Mouse (Mus musculus): ENCODE results near the gene Coro1c. TPM values are rescaled to one million over a fixed set of nuclear protein-coding genes. Genes with fewer than 3 reads are reported as not detected.

Gene Coro1c
- polyA plus RNA-seq, 1 experiment from 2014 or later = 173 TPM

- peak overlapping the region; percentile 76 for H3K27ac ChIP-seq
Measured at GRCm38 (mm10) chr5:113919060-113919459, 10.5 kb upstream of the Coro1c start.

GRCm38 (mm10) chr5:113918654-113919053 is 10.1 kb upstream of the Coro1c start:
- H3K36me3 ChIP-seq = no peaks in the 10 kb centered on the region
- H3K9me3 ChIP-seq = no peaks in the 10 kb centered on the region
- peaks cover 26% of the 10 kb centered on the region; the same call in 1 of the 2 replicates for H3K4me1 ChIP-seq (replicated peaks)
- no peaks in the 10 kb centered on the region for H3K27me3 ChIP-seq (replicated peaks)
- 0 out of 2 replicates have a peak overlapping the region, but pooled peaks have one; percentile 4 for H3K4me3 ChIP-seq (replicated peaks)
- H3K4me2 ChIP-seq (replicated peaks) = peak overlapping the region; percentile 26; the same call in 1 of the 2 replicates
- peak; percentile 92 for ATAC-seq
- H3K27ac ChIP-seq = peak overlapping the region; percentile 76
- WGBS = 18% methylated on average over 9 of the region's 9 CpGs
- no peak overlapping the region for H3K9ac ChIP-seq

More at GRCm38 (mm10) chr5:113919060-113919459, 10.5 kb upstream of the Coro1c start:
- peak; percentile 62 for ATAC-seq
- Histone ChIP-seq H3K4me3 (replicated peaks) (no peak overlapping the region), H3K9ac (no peak overlapping the region), H3K4me2 (replicated peaks) (peak overlapping the region; percentile 26; the same call in 1 of the 2 replicates), H3K27me3 (replicated peaks) (no peaks in the 10 kb centered on the region), H3K9me3 (no peaks in the 10 kb centered on the region), H3K36me3 (no peaks in the 10 kb centered on the region), H3K4me1 (replicated peaks) (peaks cover 26% of the 10 kb centered on the region; the same call in 1 of the 2 replicates)
- 33% methylated on average over 7 of the region's 7 CpGs for WGBS

- Histone ChIP-seq H3K4me3 (replicated peaks) (no peak overlapping the region), H3K36me3 (no peaks in the 10 kb centered on the region), H3K27me3 (replicated peaks) (no peaks in the 10 kb centered on the region), H3K27ac (peak overlapping the region; percentile 84), H3K4me2 (replicated peaks) (peak overlapping the region; percentile 44), H3K4me1 (replicated peaks) (peaks cover 20% of the 10 kb centered on the region), H3K9me3 (no peaks in the 10 kb centered on the region), H3K9ac (no peak overlapping the region)
- no peak for ATAC-seq
- WGBS = 54% methylated on average over 6 of the region's 6 CpGs
Measured at GRCm38 (mm10) chr5:113910705-113911104, 2.1 kb upstream of the Coro1c start.

- Histone ChIP-seq H3K36me3 (no peaks in the 10 kb centered on the region), H3K27ac (peak overlapping the region; percentile 84), H3K4me3 (replicated peaks) (no peak overlapping the region), H3K9me3 (no peaks in the 10 kb centered on the region), H3K9ac (no peak overlapping the region), H3K4me1 (replicated peaks) (peaks cover 26% of the 10 kb centered on the region), H3K4me2 (replicated peaks) (peak overlapping the region; percentile 44), H3K27me3 (replicated peaks) (no peaks in the 10 kb centered on the region)
- WGBS = 20% methylated on average over 10 of the region's 10 CpGs
- 0 out of 2 replicates have a peak, but pooled peaks have one; percentile 5 for ATAC-seq
Measured at GRCm38 (mm10) chr5:113910065-113910701, 1.6 kb upstream of the Coro1c start.

- Histone ChIP-seq H3K27ac (peak overlapping the region; percentile 99), H3K27me3 (replicated peaks) (no peaks in the 10 kb centered on the region), H3K9me3 (no peaks in the 10 kb centered on the region), H3K4me2 (replicated peaks) (peak overlapping the region; percentile 71), H3K4me1 (replicated peaks) (peaks cover 33% of the 10 kb centered on the region), H3K4me3 (replicated peaks) (peak overlapping the region; percentile 90), H3K9ac (peak overlapping the region; percentile 90), H3K36me3 (no peaks in the 10 kb centered on the region)
- under 1% methylated on average over 54 of the region's 69 CpGs for WGBS
- ATAC-seq = peak; percentile 60
Measured at GRCm38 (mm10) chr5:113907786-113908567, 581 bp downstream of the Coro1c start.

- H3K4me1 ChIP-seq (replicated peaks) = peaks cover 41% of the 10 kb centered on the region
- peak overlapping the region; percentile 90 for H3K9ac ChIP-seq
- no peaks in the 10 kb centered on the region for H3K9me3 ChIP-seq
- peak overlapping the region; percentile 99 for H3K27ac ChIP-seq
- H3K27me3 ChIP-seq (replicated peaks) = no peaks in the 10 kb centered on the region
- ATAC-seq = no peak
- WGBS = 5% methylated on average over 17 of the region's 17 CpGs
- H3K36me3 ChIP-seq = no peaks in the 10 kb centered on the region
- H3K4me2 ChIP-seq (replicated peaks) = peak overlapping the region; percentile 71
- peak overlapping the region; percentile 90 for H3K4me3 ChIP-seq (replicated peaks)
Measured at GRCm38 (mm10) chr5:113906958-113907735, 1.4 kb downstream of the Coro1c start.

GRCm38 (mm10) chr5:113904987-113905386 is 3.6 kb downstream of the Coro1c start:
- Histone ChIP-seq H3K27ac (no peak overlapping the region), H3K4me3 (replicated peaks) (no peak overlapping the region), H3K9ac (no peak overlapping the region), H3K9me3 (no peaks in the 10 kb centered on the region), H3K36me3 (no peaks in the 10 kb centered on the region), H3K4me2 (replicated peaks) (peak overlapping the region; percentile 71; the same call in 1 of the 2 replicates), H3K27me3 (replicated peaks) (no peaks in the 10 kb centered on the region), H3K4me1 (replicated peaks) (peaks cover 52% of the 10 kb centered on the region)
- 26% methylated on average over 4 of the region's 4 CpGs for WGBS
- no peak for ATAC-seq

- H3K9me3 ChIP-seq = no peaks in the 10 kb centered on the region
- H3K9ac ChIP-seq = no peak overlapping the region
- no peak overlapping the region for H3K4me3 ChIP-seq (replicated peaks)
- H3K27me3 ChIP-seq (replicated peaks) = no peaks in the 10 kb centered on the region
- no peak overlapping the region for H3K4me2 ChIP-seq (replicated peaks)
- no peak for ATAC-seq
- no peak overlapping the region for H3K27ac ChIP-seq
- H3K4me1 ChIP-seq (replicated peaks) = peaks cover 57% of the 10 kb centered on the region
- WGBS = 72% methylated on average over 5 of the region's 5 CpGs
- no peaks in the 10 kb centered on the region for H3K36me3 ChIP-seq
Measured at GRCm38 (mm10) chr5:113902983-113903382, 5.6 kb downstream of the Coro1c start.

GRCm38 (mm10) chr5:113902017-113902416 is 6.5 kb downstream of the Coro1c start:
- H3K4me2 ChIP-seq (replicated peaks) = no peak overlapping the region
- H3K27me3 ChIP-seq (replicated peaks) = no peaks in the 10 kb centered on the region
- no peaks in the 10 kb centered on the region for H3K36me3 ChIP-seq
- H3K9ac ChIP-seq = no peak overlapping the region
- peak overlapping the region; percentile 28; the same call in 1 of the 2 replicates for H3K27ac ChIP-seq
- ATAC-seq = peak; percentile 44; the same call in 1 of the 2 replicates
- no peaks in the 10 kb centered on the region for H3K9me3 ChIP-seq
- 50% methylated on average over 6 of the region's 6 CpGs for WGBS
- no peak overlapping the region for H3K4me3 ChIP-seq (replicated peaks)
- peaks cover 56% of the 10 kb centered on the region for H3K4me1 ChIP-seq (replicated peaks)

- Histone ChIP-seq H3K36me3 (no peaks in the 10 kb centered on the region), H3K4me3 (replicated peaks) (no peak overlapping the region), H3K27me3 (replicated peaks) (no peaks in the 10 kb centered on the region), H3K4me1 (replicated peaks) (peaks cover 52% of the 10 kb centered on the region), H3K27ac (peak overlapping the region; percentile 55), H3K9me3 (no peaks in the 10 kb centered on the region), H3K9ac (no peak overlapping the region), H3K4me2 (replicated peaks) (peak overlapping the region; percentile 39)
- 33% methylated on average over 8 of the region's 8 CpGs for WGBS
- no peak for ATAC-seq
Measured at GRCm38 (mm10) chr5:113901074-113901571, 7.4 kb downstream of the Coro1c start.

- H3K9me3 ChIP-seq = no peaks in the 10 kb centered on the region
- H3K9ac ChIP-seq = no peak overlapping the region
- ATAC-seq = no peak
- peaks cover 46% of the 10 kb centered on the region for H3K4me1 ChIP-seq (replicated peaks)
- no peak overlapping the region for H3K27ac ChIP-seq
- no peaks in the 10 kb centered on the region for H3K27me3 ChIP-seq (replicated peaks)
- H3K4me2 ChIP-seq (replicated peaks) = no peak overlapping the region
- H3K36me3 ChIP-seq = no peaks in the 10 kb centered on the region
- H3K4me3 ChIP-seq (replicated peaks) = no peak overlapping the region
- 87% methylated on average over 12 of the region's 12 CpGs for WGBS
Measured at GRCm38 (mm10) chr5:113899543-113899942, 9.0 kb downstream of the Coro1c start.

- H3K4me2 ChIP-seq (replicated peaks) = no peak overlapping the region
- no peaks in the 10 kb centered on the region for H3K27me3 ChIP-seq (replicated peaks)
- H3K9ac ChIP-seq = no peak overlapping the region
- no peak for ATAC-seq
- H3K4me3 ChIP-seq (replicated peaks) = no peak overlapping the region
- WGBS = 69% methylated on average over 7 of the region's 7 CpGs
- H3K27ac ChIP-seq = no peak overlapping the region
- H3K4me1 ChIP-seq (replicated peaks) = peaks cover 37% of the 10 kb centered on the region
- no peaks in the 10 kb centered on the region for H3K36me3 ChIP-seq
- no peaks in the 10 kb centered on the region for H3K9me3 ChIP-seq
Measured at GRCm38 (mm10) chr5:113892005-113892404, 16.6 kb downstream of the Coro1c start.

Data from intestine, embryonic 15.5 days (tissue).